Mouse (Mus musculus) liver, embryonic 15.5 days (tissue): ENCODE measurements around the gene Herc2. TPM values are rescaled to one million over a fixed set of nuclear protein-coding genes. Genes with fewer than 3 reads are reported as not detected.

ENCODE experiments used
- ATAC-seq: fragments of 200-750 bp; cut with Nextera tagmentation; 2 replicates; pipeline ENCODE4 v1.8.0; 2017; ENCODE audit warnings: moderate number of reproducible peaks, mild to moderate bottlenecking, moderate library complexity; ENCODE audit not compliant: insufficient read depth
- H3K27ac ChIP-seq: fragments of 300-500 bp; sonication (generic); replicated peaks from 2 replicates; pipeline ENCODE4 v1.5.1; 2015; ENCODE audit warnings: mild to moderate bottlenecking, inconsistent platforms
- H3K27me3 ChIP-seq: fragments of 300-500 bp; sonication (generic); 2 replicates; pipeline ENCODE4 v1.6.1; 2015; ENCODE audit warnings: mild to moderate bottlenecking, inconsistent platforms
- H3K36me3 ChIP-seq: fragments of 300-500 bp; sonication (generic); replicated peaks from 2 replicates; pipeline ENCODE4 v1.6.1; 2015; ENCODE audit warnings: moderate library complexity, mild to moderate bottlenecking, inconsistent platforms
- H3K4me1 ChIP-seq: fragments of 300-500 bp; sonication (generic); replicated peaks from 2 replicates; pipeline ENCODE4 v1.6.1; 2015; ENCODE audit warnings: inconsistent platforms
- H3K4me2 ChIP-seq: fragments of 300-500 bp; sonication (generic); 2 replicates; pipeline ENCODE4 v1.6.1; 2015; ENCODE audit warnings: moderate library complexity, mild to moderate bottlenecking, inconsistent platforms
- H3K4me3 ChIP-seq: fragments of 300-500 bp; sonication (generic); replicated peaks from 2 replicates; pipeline ENCODE4 v1.5.1; 2015; ENCODE audit warnings: mild to moderate bottlenecking, inconsistent platforms
- H3K9ac ChIP-seq: fragments of 300-500 bp; sonication (generic); 2 replicates; pipeline ENCODE4 v1.6.1; 2015; ENCODE audit warnings: moderate library complexity, mild to moderate bottlenecking, inconsistent platforms
- H3K9me3 ChIP-seq: fragments of 300-500 bp; sonication (generic); replicated peaks from 2 replicates; pipeline ENCODE4 v1.6.1; 2016; ENCODE audit warnings: inconsistent platforms
- WGBS: fragments of 180-500 bp; shearing (Covaris S2); methylation state at CpG from one replicate; pipeline ENCODE4 v1.1.7; 2015; ENCODE audit warnings: mixed read lengths; ENCODE audit not compliant: insufficient replicate concordance; 5-methylcytosine and 5-hydroxymethylcytosine counted together
- polyA plus RNA-seq: library from polyadenylated mRNA; unstranded; fragments of >200 nt; fragmentation: Nextera tagmentation; extraction: Ambion mirVana; gene quantifications from 2 replicates; pipeline ENCODE4 v1.2.1, GENCODE M21; 2015

Gene Herc2
- polyA plus RNA-seq, 1 experiment from 2014 or later, result 14.2 TPM

- peak overlapping the region; percentile 97 for H3K27ac ChIP-seq
- H3K4me1 ChIP-seq, result peaks cover 60% of the 10 kb centered on the region
- H3K4me2 ChIP-seq, result peak overlapping the region; percentile 86
- peak overlapping the region; percentile 97 for H3K9ac ChIP-seq
- under 1% methylated on average over 67 of the region's 71 CpGs for WGBS
- H3K9me3 ChIP-seq, result no peaks in the 10 kb centered on the region
- H3K36me3 ChIP-seq, result no peaks in the 10 kb centered on the region
- ATAC-seq, result peak; percentile 74
- H3K27me3 ChIP-seq, result no peaks in the 10 kb centered on the region
- H3K4me3 ChIP-seq, result peak overlapping the region; percentile 91
These were observed 30.7 kb upstream of the Herc2 start for GRCm38 (mm10) chr7:56018972-56019929.

DNA sequence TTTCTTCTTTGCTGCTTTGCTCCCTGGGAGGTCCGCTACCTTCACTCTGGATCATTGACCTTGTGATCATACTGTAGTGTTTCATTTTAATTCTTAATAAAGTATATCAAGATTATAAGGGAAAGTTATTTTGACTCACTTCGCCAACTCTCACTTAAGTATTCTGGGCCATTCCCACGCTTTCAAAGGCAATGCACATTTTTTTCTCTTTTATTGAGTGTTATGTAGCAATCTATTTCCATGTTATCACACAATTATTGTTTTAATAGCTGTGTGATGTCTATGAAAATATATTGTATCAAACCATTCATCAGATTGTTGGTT lies 30.1 kb upstream of the Herc2 start, which contains the start of gene Nipa1:
TSS of gene Nipa1 (minus strand) at position 25 of the 324 bp plus-strand sequence.
- Histone ChIP-seq H3K36me3 (no peaks in the 10 kb centered on the region), H3K4me2 (peak within 1 kb of the TSS; percentile 86), H3K4me3 (peak within 1 kb of the TSS; percentile 91), H3K9ac (peak within 1 kb of the TSS; percentile 97), H3K4me1 (peaks cover 54% of the 10 kb centered on the region), H3K27me3 (no peaks in the 10 kb centered on the region), H3K27ac (peak within 1 kb of the TSS; percentile 97), H3K9me3 (no peaks in the 10 kb centered on the region)
- no peak for ATAC-seq
- WGBS, result 32% methylated on average over 3 of the region's 3 CpGs

DNA sequence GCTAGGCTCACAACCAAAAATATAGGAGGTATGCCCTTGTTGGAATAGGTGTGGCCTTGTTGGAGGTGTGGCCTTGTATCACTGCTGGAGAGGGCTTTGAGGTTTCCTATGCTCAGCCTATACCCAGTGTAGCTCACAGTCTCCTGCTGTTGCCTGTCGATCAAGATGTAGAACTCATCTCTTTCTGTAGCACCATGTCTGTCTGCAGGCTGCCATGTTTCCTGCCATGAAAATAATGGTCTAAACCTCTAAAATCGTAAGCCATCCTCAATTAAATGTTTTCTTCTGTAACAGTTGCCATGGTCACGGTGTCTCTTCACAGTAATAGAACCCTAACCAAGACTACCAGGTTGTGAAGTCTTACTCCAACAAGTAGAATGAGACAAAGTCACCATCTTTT lies 26.4 kb upstream of the Herc2 start:
- Histone ChIP-seq H3K4me3 (no peak overlapping the region), H3K4me1 (peaks cover 29% of the 10 kb centered on the region), H3K27ac (no peak overlapping the region), H3K9ac (no peak overlapping the region), H3K9me3 (no peaks in the 10 kb centered on the region), H3K27me3 (peaks cover 5% of the 10 kb centered on the region; the same call in 1 of the 2 replicates), H3K4me2 (no peak overlapping the region), H3K36me3 (no peaks in the 10 kb centered on the region)
- WGBS, result 73% methylated on average over 3 of the region's 3 CpGs
- no peak for ATAC-seq

DNA sequence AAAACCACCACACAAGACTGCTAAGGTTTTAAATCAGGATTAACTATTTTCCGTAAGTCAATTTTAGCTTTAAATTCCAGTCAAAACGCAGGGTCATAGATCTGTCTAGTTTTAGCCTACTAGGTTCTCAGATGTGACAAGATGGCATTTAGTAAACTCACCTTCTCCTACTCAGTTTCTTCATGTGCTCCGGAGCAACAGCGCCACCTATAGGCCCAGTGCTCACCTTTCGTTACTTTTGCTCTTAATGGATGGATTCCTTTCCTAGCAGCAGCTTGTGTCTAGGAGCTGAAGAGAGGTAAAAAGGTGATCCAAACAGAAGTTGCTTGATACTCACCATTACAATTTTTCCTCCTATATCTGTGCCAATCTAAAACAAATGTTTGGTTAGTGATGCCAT lies 7.6 kb upstream of the Herc2 start:
- H3K4me3 ChIP-seq, result no peak overlapping the region

DNA sequence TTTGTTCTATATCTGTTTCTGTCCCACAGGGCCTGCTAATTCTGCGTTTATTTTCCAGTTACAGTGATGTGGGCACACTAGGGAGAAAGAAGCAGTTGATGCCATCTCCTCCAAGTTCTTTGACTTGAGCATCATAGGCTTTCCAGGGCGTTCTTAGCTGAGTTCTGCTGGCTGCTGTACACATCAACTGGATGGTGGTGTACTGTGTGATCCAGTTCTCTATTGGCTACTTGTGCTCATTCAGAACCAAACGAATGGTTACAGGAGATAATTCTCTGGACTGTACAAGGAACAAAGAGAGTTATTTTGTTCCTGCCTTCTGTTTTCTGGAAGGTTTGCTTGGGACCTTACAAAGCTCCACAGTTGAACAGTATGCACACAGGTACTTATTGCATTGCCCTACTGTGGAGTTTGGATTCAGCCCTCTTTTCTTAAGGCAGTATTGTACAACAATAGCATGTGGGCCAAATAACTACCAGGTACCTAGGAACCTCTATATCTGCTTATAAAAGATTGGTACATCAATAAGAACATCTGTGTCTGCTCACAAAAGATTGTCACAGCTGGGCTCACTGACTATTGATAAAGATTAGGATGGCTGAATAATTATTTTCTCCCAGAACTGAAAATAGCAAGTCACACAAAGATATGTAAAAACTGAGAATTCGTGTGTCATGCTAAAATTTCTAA lies 6.3 kb upstream of the Herc2 start:
- no peaks in the 10 kb centered on the region for H3K27me3 ChIP-seq
- 44% methylated on average over 4 of the region's 4 CpGs for WGBS
- H3K9ac ChIP-seq, result 0 out of 2 replicates have a peak overlapping the region, but pooled peaks have one; percentile 0
- H3K27ac ChIP-seq, result peak overlapping the region; percentile 61
- H3K4me1 ChIP-seq, result peaks cover 45% of the 10 kb centered on the region
- peak overlapping the region; percentile 11; the same call in 1 of the 2 replicates for H3K4me2 ChIP-seq
- no peaks in the 10 kb centered on the region for H3K9me3 ChIP-seq
- no peaks in the 10 kb centered on the region for H3K36me3 ChIP-seq
- no peak overlapping the region for H3K4me3 ChIP-seq
- peak; percentile 81 for ATAC-seq

More for the DNA sequence above, 7.6 kb upstream of the Herc2 start:
- peak; percentile 40; the same call in 1 of the 2 replicates for ATAC-seq
- Histone ChIP-seq H3K27me3 (no peaks in the 10 kb centered on the region), H3K4me2 (no peak overlapping the region), H3K36me3 (no peaks in the 10 kb centered on the region), H3K9me3 (no peaks in the 10 kb centered on the region), H3K9ac (no peak overlapping the region), H3K27ac (peak overlapping the region; percentile 12; the same call in 1 of the 2 replicates), H3K4me1 (peaks cover 34% of the 10 kb centered on the region)
- 9% methylated on average over 5 of the region's 5 CpGs for WGBS

GRCm38 (mm10) chr7:56044267-56044629 lies 5.7 kb upstream of the Herc2 start:
- H3K4me3 ChIP-seq, result no peak overlapping the region
- no peaks in the 10 kb centered on the region for H3K27me3 ChIP-seq
- no peaks in the 10 kb centered on the region for H3K9me3 ChIP-seq
- peaks cover 50% of the 10 kb centered on the region for H3K4me1 ChIP-seq
- H3K36me3 ChIP-seq, result no peaks in the 10 kb centered on the region
- no peak overlapping the region for H3K4me2 ChIP-seq
- WGBS, result 67% methylated on average over 3 of the region's 3 CpGs
- ATAC-seq, result peak; percentile 43; the same call in 1 of the 2 replicates
- H3K9ac ChIP-seq, result no peak overlapping the region
- H3K27ac ChIP-seq, result peak overlapping the region; percentile 61

GRCm38 (mm10) chr7:56047178-56047577 lies 2.8 kb upstream of the Herc2 start:
- no peak overlapping the region for H3K4me2 ChIP-seq
- H3K4me1 ChIP-seq, result peaks cover 56% of the 10 kb centered on the region

GRCm38 (mm10) chr7:56050487-56050911 lies 503 bp downstream of the Herc2 start:
- ATAC-seq, result peak; percentile 2

More at GRCm38 (mm10) chr7:56047178-56047577, 2.8 kb upstream of the Herc2 start:
- H3K9ac ChIP-seq, result no peak overlapping the region
- H3K27ac ChIP-seq, result no peak overlapping the region
- H3K36me3 ChIP-seq, result no peaks in the 10 kb centered on the region
- no peak for ATAC-seq
- WGBS, result 79% methylated on average over 1 of the region's 1 CpGs
- H3K27me3 ChIP-seq, result no peaks in the 10 kb centered on the region
- no peak overlapping the region for H3K4me3 ChIP-seq
- H3K9me3 ChIP-seq, result no peaks in the 10 kb centered on the region

GRCm38 (mm10) chr7:56052996-56053395 lies 3.0 kb downstream of the Herc2 start:
- H3K9me3 ChIP-seq, result no peaks in the 10 kb centered on the region
- H3K4me1 ChIP-seq, result peaks cover 32% of the 10 kb centered on the region
- no peak overlapping the region for H3K9ac ChIP-seq
- peaks cover 21% of the 10 kb centered on the region for H3K36me3 ChIP-seq
- no peak overlapping the region for H3K27ac ChIP-seq
- no peak overlapping the region for H3K4me3 ChIP-seq
- ATAC-seq, result no peak
- H3K4me2 ChIP-seq, result no peak overlapping the region
- H3K27me3 ChIP-seq, result no peaks in the 10 kb centered on the region

More at GRCm38 (mm10) chr7:56050487-56050911, 503 bp downstream of the Herc2 start:
- Histone ChIP-seq H3K4me2 (peak overlapping the region; percentile 72), H3K4me1 (peaks cover 39% of the 10 kb centered on the region), H3K9ac (peak overlapping the region; percentile 70), H3K27ac (peak overlapping the region; percentile 95), H3K27me3 (no peaks in the 10 kb centered on the region), H3K9me3 (no peaks in the 10 kb centered on the region), H3K4me3 (peak overlapping the region; percentile 81), H3K36me3 (peaks cover 6% of the 10 kb centered on the region)
- WGBS, result 0% methylated on average over 18 of the region's 18 CpGs

- Histone ChIP-seq H3K27ac (no peak overlapping the region), H3K4me1 (peaks cover 15% of the 10 kb centered on the region), H3K4me3 (no peak overlapping the region), H3K9ac (no peak overlapping the region), H3K36me3 (peaks cover 36% of the 10 kb centered on the region), H3K4me2 (no peak overlapping the region), H3K27me3 (no peaks in the 10 kb centered on the region), H3K9me3 (no peaks in the 10 kb centered on the region)
- WGBS, result 77% methylated on average over 3 of the region's 3 CpGs
- no peak for ATAC-seq
These were observed 5.3 kb downstream of the Herc2 start for GRCm38 (mm10) chr7:56055338-56055737.

DNA sequence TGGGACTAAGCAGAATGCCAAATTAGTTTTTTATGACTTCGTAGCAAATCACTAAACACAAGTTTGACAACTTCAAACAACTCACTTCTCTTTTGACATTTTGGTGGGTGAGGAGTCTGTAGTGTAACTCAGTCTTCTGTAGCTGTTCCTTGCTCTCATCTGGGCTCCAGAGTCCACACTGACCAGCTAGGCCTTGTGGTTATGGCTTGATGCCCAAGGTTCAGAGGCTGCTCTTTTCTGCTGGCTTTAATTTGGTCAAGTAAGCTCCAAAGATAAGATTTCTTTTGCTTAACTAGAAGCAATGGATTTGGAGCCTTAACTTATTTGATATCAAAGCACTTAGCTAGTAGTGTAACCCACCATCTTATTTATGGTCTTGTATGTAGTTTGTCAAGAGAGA lies 14.9 kb downstream of the Herc2 start:
- peaks cover 7% of the 10 kb centered on the region; the same call in 1 of the 2 replicates for H3K4me1 ChIP-seq
- ATAC-seq, result no peak
- H3K4me3 ChIP-seq, result no peak overlapping the region
- no peak overlapping the region for H3K27ac ChIP-seq
- no peak overlapping the region for H3K4me2 ChIP-seq
- H3K9ac ChIP-seq, result no peak overlapping the region
- H3K9me3 ChIP-seq, result no peaks in the 10 kb centered on the region
- H3K27me3 ChIP-seq, result no peaks in the 10 kb centered on the region
- peaks cover 21% of the 10 kb centered on the region for H3K36me3 ChIP-seq
- 79% methylated on average over 1 of the region's 1 CpGs for WGBS
